Mouse (Mus musculus) ES-CJ7 (cell line): Measurements from ENCODE around the gene Gm10662.
"Not testable (repeated sequence)": the region's sequence is repeated elsewhere in the genome, so short reads cannot be mapped to it uniquely, and the experiment has no call there.

Experiments used
- DNase-seq: peaks from one replicate; pipeline ENCODE4 v3.0.0; 2011; ENCODE audit warnings: low read depth, low spot score

Gm10662 gene

DNA sequence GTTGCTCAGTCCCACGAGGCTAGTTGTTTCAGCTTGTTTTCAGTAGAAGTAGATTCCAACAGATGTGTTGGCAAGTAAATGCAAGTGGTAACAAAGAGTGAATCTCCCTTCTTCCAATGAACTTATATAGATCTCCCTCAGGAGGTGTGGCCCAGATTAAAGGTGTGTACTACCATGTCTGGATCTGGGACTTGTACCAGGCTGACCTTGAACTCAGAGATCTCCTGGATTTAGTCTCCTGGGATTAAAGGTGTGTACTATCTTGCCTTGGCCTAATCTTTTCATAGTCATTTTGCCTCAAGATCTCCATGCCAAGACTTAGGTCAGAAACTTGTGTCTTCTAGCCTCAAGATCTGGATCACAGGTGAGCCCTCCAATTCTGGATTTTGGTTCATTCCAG is at the start of gene Gm10662:
Gm10662 (minus strand) TSS at position 101 of the 400 bp plus-strand sequence.
- not testable (repeated sequence) for DNase-seq

DNA sequence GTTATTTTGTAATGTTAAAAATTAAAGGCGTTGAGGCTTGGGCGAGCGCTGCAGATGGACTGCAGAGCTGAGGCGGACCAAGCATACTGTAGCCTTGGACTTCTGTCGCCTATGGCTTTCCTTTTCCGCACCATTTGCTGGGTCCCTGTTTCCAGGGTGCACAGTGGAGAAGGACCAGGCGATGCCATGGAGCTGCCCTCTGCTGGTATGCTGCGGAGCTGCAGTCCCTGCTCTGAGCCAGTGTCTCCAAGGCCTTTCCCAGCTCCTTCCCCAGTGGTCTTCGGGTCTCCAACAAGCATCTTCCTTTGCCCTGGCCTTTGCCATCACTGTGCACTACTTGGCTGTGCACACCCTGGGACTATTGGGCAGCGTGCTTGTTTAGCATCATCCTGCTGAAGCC is 19.2 kb upstream of the Gm10662 start:
- peak; percentile 75 for DNase-seq
